Mouse (Mus musculus): ENCODE measurements at regions not wholly inside any gene's neighbourhood (a gene's known extent, or its start where the extent isn't known, plus 50 kb on each side); places are given as distances from the start of the nearest gene placed in this dataset.

- TF ChIP-seq EP300 (IDR thresholded peaks at IDR 0.05; ENCODE audit: insufficient read depth, low read depth, low read length): no peak
- no peak for TF ChIP-seq CTCF (IDR thresholded peaks at IDR 0.05; ENCODE audit: low read depth, low read length)
Observed at GRCm38 (mm10) chr3:151899676-151900075, 62.2 kb upstream of the Ptgfr start.

Measured in ES-Bruce4 (cell line).